Mouse (Mus musculus): ENCODE measurements around the gene Ptprn2. TPM values are rescaled to one million over a fixed set of nuclear protein-coding genes. Genes with fewer than 3 reads are reported as not detected.

Gene Ptprn2
- polyA plus RNA-seq, 1 experiment from 2014 or later, result 0.08 TPM

DNA sequence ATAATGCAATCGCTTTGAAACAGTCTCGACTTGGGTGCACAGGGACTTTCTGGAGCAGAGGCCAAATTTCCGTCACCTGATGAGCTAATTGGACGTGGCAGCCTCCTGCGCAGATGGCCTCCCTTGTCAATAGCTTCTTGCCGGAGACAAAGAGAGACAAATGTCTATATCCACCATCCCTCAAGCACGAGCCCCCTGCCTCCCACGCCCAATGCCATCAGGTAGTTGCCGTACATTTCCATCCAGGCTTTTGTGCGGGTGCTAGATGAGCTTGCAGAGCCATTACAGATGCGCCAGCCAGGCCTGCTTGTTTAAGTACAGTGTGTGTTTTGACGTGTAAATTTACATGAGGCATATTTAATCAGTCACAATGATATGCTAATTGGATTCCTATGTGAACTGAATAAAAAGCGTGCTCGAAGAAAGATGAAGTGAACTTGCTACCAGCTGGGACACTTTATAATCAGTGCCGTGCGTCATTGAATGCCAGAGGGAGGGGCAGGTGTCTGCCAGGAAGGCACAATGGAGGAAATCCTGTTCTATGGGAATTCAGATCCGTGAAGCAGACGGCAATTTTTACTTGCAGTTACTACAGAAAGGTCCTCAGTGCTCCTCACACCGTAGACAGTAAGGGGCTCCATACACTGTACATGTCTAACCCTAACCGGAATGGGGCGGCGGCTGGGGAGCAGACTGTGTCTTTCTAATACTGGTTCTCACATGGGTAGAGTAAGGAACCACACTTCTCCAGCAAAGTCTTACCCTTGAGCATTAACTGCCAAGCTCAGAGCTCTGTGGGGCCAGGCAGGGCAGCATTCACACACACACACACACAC lies 434.4 kb downstream of the Ptprn2 start:
- Histone ChIP-seq H3K27me3 (no peaks in the 10 kb centered on the region), H3K4me1 (no peaks in the 10 kb centered on the region), H3K9me3 (no peaks in the 10 kb centered on the region), H3K27ac (no peak overlapping the region), H3K36me3 (no peaks in the 10 kb centered on the region), H3K4me2 (no peak overlapping the region), H3K4me3 (no peak overlapping the region), H3K9ac (no peak overlapping the region)
- ATAC-seq (ENCODE audit: insufficient number of reproducible peaks, insufficient read depth, low FRiP score, low TSS enrichment, low read depth), result no peak
- whole genome bisulfite sequencing, result 70% methylated on average over 22 of the region's 22 CpGs

DNA sequence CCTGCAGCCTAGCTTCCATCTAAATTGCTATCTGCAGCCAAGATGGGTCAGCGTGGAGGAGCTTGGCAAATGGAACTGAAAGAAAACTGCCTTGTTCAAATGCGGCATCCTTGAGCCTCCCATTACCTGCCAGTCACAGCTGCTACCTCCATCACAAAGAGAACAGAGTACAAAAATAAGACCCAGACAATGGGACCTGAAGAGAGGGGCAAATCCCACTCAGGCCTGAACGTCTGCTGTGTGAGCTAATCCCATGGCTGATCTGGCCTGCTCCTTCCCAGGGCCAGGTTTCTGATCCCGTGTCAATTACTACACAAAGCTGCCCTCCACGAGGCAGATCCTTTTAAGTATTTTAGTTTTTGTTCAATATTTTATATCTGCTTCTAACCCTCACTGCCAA lies 441.6 kb downstream of the Ptprn2 start:
- no peaks in the 10 kb centered on the region; the same call in 1 of the 2 replicates for H3K4me1 ChIP-seq
- H3K9me3 ChIP-seq, result no peaks in the 10 kb centered on the region
- no peak overlapping the region for H3K4me3 ChIP-seq
- H3K27ac ChIP-seq, result no peak overlapping the region
- no peak overlapping the region for H3K4me2 ChIP-seq
- 52% methylated on average over 5 of the region's 5 CpGs for WGBS
- no peaks in the 10 kb centered on the region for H3K36me3 ChIP-seq
- no peak overlapping the region for H3K9ac ChIP-seq
- H3K27me3 ChIP-seq, result no peaks in the 10 kb centered on the region
- no peak for ATAC-seq (ENCODE audit: insufficient number of reproducible peaks, insufficient read depth, low FRiP score, low TSS enrichment, low read depth)

DNA sequence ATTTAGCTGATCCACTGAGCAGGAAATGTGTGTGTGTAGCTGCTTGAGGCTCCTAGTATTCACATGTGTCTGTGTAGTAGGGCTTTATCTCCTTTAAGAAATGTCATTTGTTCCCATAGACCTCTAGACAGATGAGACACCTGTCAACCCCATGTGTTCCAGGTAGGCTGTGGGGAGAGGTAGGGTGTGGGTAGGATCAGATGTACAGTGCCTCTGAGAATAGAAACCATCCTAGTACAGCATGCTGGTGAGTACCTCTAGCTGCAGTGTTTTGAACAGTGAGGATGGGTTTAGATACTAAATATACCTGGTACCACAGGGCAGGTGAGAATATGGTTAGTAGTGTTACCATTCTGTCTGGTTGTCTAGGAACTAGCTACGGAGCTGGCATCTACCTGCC lies 442.0 kb downstream of the Ptprn2 start:
- H3K9me3 ChIP-seq, result no peaks in the 10 kb centered on the region
- no peak overlapping the region for H3K4me2 ChIP-seq
- no peaks in the 10 kb centered on the region for H3K36me3 ChIP-seq
- H3K27me3 ChIP-seq, result no peaks in the 10 kb centered on the region
- 85% methylated on average over 1 of the region's 1 CpGs for WGBS
- no peak overlapping the region for H3K27ac ChIP-seq
- H3K4me1 ChIP-seq, result no peaks in the 10 kb centered on the region; the same call in 1 of the 2 replicates
- H3K9ac ChIP-seq, result no peak overlapping the region
- no peak overlapping the region for H3K4me3 ChIP-seq
- no peak for ATAC-seq (ENCODE audit: insufficient number of reproducible peaks, insufficient read depth, low FRiP score, low TSS enrichment, low read depth)

DNA sequence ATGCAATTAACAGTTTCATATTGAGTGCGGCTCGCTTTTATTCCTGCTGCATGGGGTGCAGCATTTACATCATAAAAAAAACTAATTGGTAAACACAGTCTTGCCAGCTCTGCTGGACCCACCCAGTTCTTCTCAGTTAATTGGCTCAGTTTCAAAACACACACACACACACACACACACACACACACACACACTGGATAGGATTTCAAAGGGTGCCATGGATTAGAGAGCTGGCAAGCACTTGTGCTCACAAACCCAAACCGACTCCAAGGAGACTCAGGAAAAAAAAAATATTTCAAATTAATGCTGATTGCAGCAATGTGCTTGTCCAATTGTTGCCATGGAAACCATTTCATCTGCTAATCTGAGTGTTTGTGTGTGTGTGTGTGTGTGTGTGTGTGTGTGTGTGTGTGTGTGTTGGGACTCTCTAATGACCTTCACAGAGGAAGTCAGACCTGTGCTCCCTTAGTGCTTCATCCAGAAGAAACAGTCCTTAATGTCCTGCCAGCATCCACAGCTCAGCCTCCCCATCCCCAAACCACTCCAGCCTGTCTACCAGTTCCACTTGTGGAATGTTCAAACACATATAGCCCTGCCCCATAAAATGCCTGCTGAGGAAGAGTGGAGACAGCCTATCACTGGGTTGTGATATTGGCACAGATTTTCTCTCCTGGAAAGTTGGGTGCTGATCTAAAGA lies 452.8 kb downstream of the Ptprn2 start:
- Histone ChIP-seq H3K9ac (no peak overlapping the region), H3K27me3 (no peaks in the 10 kb centered on the region), H3K9me3 (no peaks in the 10 kb centered on the region), H3K4me2 (no peak overlapping the region), H3K4me3 (no peak overlapping the region), H3K36me3 (no peaks in the 10 kb centered on the region), H3K27ac (no peak overlapping the region), H3K4me1 (peaks cover 8% of the 10 kb centered on the region; the same call in 1 of the 2 replicates)
- ATAC-seq (ENCODE audit: insufficient number of reproducible peaks, insufficient read depth, low FRiP score, low TSS enrichment, low read depth), result no peak
- 38% methylated on average over 3 of the region's 3 CpGs for WGBS

DNA sequence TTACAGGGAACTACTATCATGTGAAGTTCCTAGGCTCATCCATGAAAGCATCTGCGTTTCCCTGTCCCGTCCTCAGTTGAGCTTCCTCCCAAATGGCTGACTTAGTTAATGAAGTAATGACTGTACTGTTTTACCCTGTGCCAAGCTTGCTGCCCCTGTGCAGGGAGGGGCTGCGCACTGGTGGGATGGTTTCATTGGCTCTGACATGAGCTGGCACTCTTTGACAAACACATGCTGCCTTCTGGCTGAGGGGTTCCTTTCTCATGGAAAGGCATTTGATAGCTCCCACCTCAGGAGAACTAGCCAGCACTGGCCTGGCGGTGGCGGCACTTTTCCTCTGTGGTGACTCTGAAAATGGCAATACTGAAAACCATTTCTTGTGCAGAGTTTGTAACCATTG lies 458.4 kb downstream of the Ptprn2 start:
- no peaks in the 10 kb centered on the region for H3K36me3 ChIP-seq
- no peaks in the 10 kb centered on the region for H3K9me3 ChIP-seq
- no peaks in the 10 kb centered on the region for H3K4me1 ChIP-seq
- H3K27me3 ChIP-seq, result no peaks in the 10 kb centered on the region
- no peak overlapping the region for H3K4me3 ChIP-seq
- 81% methylated on average over 5 of the region's 5 CpGs for WGBS
- H3K4me2 ChIP-seq, result no peak overlapping the region
- H3K9ac ChIP-seq, result no peak overlapping the region
- no peak overlapping the region for H3K27ac ChIP-seq
- no peak for ATAC-seq (ENCODE audit: insufficient number of reproducible peaks, insufficient read depth, low FRiP score, low TSS enrichment, low read depth)

DNA sequence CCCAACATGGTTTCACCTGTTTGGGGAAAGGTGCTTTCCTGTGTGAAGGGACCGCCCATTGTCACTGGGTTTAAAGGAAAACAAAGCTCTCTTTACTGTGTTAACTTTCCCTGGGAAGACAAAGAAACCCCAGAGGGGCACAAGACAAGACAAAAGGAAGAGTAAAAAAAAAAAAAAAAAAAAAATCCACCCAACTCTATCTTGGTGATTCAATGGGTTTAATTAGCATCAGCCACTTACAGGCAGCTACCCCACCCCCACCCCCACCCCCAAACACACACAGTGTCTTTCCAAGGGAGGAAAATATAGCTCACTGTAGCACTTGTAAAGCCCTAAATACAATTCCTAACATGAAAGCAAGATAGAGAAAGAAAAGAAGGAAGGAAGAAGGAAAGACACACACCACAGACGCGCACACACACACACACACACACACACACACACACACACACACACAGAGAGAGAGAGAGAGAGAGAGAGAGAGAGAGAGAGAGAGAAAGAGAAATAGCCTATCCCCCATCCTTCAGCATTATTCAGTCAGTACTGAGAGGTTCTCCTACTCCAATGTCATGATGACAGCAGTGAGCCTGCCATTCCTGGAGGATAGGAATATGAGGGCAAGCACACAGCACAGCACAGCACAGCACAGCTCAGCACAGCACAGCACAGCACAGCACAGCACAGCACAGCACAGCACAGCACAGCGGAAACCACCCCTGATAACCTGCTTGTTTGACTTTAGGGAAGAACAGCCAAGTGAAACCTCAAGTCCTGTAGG lies 462.8 kb downstream of the Ptprn2 start:
- WGBS, result 59% methylated on average over 4 of the region's 4 CpGs
- no peaks in the 10 kb centered on the region for H3K9me3 ChIP-seq
- H3K36me3 ChIP-seq, result no peaks in the 10 kb centered on the region
- H3K4me3 ChIP-seq, result no peak overlapping the region
- no peak overlapping the region for H3K9ac ChIP-seq
- ATAC-seq (ENCODE audit: insufficient number of reproducible peaks, insufficient read depth, low FRiP score, low TSS enrichment, low read depth), result no peak
- no peak overlapping the region for H3K4me2 ChIP-seq
- no peaks in the 10 kb centered on the region for H3K27me3 ChIP-seq
- H3K27ac ChIP-seq, result no peak overlapping the region
- no peaks in the 10 kb centered on the region for H3K4me1 ChIP-seq

DNA sequence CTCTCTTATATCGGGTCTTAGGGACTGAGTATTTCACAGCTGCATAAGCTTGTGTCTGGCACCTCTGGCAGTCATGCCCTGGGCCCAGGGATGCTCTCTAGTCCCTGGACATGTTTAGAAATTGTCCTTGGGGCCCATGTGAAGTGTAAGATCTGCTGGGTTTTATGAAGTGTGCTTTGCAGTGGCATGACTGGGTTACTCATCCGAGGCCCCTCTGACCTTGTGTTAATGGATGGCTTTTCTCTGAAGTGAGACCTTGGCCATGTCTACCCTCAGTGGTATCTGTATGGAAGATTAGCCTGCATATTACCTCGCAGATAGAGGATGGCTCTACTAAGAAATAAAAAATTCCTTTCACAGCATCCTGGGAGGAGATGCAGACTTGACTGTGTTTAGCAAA lies 464.2 kb downstream of the Ptprn2 start:
- ATAC-seq (ENCODE audit: insufficient number of reproducible peaks, insufficient read depth, low FRiP score, low TSS enrichment, low read depth), result no peak
- Histone ChIP-seq H3K4me2 (no peak overlapping the region), H3K27me3 (no peaks in the 10 kb centered on the region), H3K9me3 (no peaks in the 10 kb centered on the region), H3K4me3 (no peak overlapping the region), H3K36me3 (no peaks in the 10 kb centered on the region), H3K9ac (no peak overlapping the region), H3K27ac (no peak overlapping the region), H3K4me1 (no peaks in the 10 kb centered on the region)
- WGBS, result 77% methylated on average over 3 of the region's 3 CpGs

DNA sequence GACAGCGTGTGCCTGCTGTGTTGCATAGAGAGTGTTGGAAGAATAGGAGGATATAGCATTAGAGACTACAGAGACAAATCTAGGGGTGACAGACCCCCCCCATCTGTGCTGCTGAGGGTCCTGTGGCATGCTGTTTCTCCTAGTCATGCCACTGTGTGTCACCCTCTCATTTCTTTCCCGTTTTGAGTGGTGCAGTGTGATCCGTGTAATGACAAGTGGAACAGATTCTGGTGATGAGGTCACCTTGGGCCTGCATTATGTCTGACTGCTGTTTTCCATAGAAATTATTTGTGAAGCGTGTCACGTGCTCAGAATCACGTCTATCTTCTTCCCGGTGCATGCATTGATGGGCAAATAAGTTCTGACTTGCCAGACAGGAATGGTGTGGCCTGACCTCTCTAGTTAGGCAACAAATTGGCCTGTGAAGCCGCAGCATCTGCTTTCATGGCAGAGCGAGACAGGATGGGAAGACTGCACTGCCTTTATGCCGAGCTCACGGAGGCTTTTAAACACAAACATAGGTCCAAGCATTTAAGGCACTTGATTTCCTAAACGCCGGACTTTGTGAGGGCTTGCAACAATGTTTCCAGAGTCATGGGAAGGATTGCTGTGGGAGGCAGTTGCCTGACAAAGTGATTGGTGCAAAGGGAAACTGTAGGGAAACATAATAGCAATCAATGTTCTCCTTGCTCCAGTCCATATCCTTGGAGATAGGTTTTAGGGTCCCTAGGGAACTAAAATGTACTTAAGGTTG lies 467.1 kb downstream of the Ptprn2 start:
- H3K27me3 ChIP-seq, result no peaks in the 10 kb centered on the region
- no peak overlapping the region for H3K4me2 ChIP-seq
- WGBS, result 70% methylated on average over 13 of the region's 13 CpGs
- no peak for ATAC-seq (ENCODE audit: insufficient number of reproducible peaks, insufficient read depth, low FRiP score, low TSS enrichment, low read depth)
- H3K9ac ChIP-seq, result no peak overlapping the region
- no peaks in the 10 kb centered on the region for H3K36me3 ChIP-seq
- H3K27ac ChIP-seq, result no peak overlapping the region
- H3K4me1 ChIP-seq, result no peaks in the 10 kb centered on the region
- no peak overlapping the region for H3K4me3 ChIP-seq
- H3K9me3 ChIP-seq, result no peaks in the 10 kb centered on the region

DNA sequence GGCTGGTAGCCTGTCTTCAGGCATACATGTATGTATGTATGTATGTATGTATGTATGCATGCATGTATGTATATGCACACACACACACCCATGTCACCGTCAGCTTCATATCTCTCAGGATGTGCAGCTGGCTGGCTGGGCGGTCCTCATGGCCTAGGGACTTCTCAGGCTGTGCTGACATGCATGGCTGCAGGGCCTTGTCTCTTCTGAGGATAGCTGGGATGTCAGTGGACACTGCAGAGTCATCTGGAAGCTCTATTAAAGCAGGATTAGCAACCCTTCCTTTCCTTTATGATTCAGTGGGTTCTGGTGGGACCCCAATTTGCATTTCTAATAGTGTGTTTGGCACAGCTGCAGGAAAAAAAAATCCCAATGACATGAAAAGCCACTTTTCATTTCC lies 473.6 kb downstream of the Ptprn2 start:
- Histone ChIP-seq H3K4me2 (no peak overlapping the region), H3K4me3 (no peak overlapping the region), H3K9me3 (no peaks in the 10 kb centered on the region), H3K9ac (no peak overlapping the region), H3K4me1 (no peaks in the 10 kb centered on the region), H3K27ac (no peak overlapping the region), H3K36me3 (no peaks in the 10 kb centered on the region), H3K27me3 (no peaks in the 10 kb centered on the region)
- no peak for ATAC-seq (ENCODE audit: insufficient number of reproducible peaks, insufficient read depth, low FRiP score, low TSS enrichment, low read depth)
- 74% methylated on average over 2 of the region's 2 CpGs for WGBS

DNA sequence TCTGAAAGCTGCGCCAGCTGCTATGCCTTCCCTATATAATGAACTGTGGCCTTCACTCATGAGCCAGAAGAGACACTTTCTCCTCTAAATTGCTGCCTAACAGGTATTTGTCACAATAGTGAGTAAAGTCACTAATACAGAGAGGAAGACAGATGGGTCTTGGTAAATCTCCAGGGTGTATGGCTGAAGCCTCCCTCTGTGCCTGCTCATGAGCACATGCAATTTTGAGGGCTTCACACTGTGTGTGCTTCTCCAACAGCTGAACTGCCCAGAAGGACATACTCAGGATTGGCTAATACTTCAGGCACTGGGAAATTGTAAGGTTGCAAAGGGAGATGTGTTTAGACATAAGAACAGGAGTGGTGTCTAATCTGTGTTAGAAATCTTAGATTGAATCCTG lies 478.4 kb downstream of the Ptprn2 start:
- 88% methylated on average over 1 of the region's 1 CpGs for WGBS

DNA sequence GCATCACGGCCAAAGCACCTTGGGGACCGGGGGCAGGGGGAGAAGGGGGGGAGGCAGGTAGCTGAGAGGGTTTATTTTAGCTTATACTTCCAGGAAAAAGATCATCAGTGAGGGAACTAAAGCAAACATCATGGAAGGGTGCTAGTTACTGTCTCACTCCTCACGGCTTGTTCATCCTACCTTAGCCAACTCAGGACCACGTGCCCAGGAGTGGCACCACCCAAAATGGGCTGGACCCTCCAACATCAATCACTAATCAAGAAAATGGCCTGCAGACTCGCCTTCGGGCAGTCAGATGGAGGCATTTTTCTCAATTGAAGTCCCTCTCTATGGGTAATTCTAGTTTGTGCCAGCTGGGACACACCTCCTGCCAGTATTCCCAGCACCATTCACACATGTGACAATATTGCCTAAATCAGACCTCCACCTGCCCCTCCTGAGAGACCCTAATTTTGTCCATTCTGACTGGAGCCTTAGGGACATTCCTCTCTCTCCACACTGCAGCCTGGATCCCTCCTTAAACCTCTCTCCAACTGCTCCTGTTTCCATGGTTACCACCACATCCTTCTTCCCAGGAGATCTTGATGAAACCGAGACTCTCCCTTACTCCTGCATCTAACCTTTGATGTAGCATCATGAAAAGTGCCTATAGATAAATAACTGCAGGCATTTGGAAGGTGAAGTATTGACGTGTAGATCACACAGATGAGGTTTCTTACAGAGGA lies 482.9 kb downstream of the Ptprn2 start:
- no peak overlapping the region for H3K27ac ChIP-seq
- no peak overlapping the region for H3K4me2 ChIP-seq
- H3K4me1 ChIP-seq, result no peaks in the 10 kb centered on the region
- H3K9me3 ChIP-seq, result no peaks in the 10 kb centered on the region
- no peak overlapping the region for H3K9ac ChIP-seq
- H3K4me3 ChIP-seq, result no peak overlapping the region
- no peaks in the 10 kb centered on the region for H3K27me3 ChIP-seq
- WGBS, result 54% methylated on average over 8 of the region's 8 CpGs
- no peak for ATAC-seq (ENCODE audit: insufficient number of reproducible peaks, insufficient read depth, low FRiP score, low TSS enrichment, low read depth)
- H3K36me3 ChIP-seq, result no peaks in the 10 kb centered on the region

More for the DNA sequence above, 478.4 kb downstream of the Ptprn2 start:
- ATAC-seq (ENCODE audit: insufficient number of reproducible peaks, insufficient read depth, low FRiP score, low TSS enrichment, low read depth), result no peak
- H3K4me1 ChIP-seq, result no peaks in the 10 kb centered on the region
- no peak overlapping the region for H3K9ac ChIP-seq
- no peak overlapping the region for H3K27ac ChIP-seq
- H3K4me2 ChIP-seq, result no peak overlapping the region
- no peaks in the 10 kb centered on the region for H3K9me3 ChIP-seq
- no peaks in the 10 kb centered on the region for H3K36me3 ChIP-seq
- H3K27me3 ChIP-seq, result no peaks in the 10 kb centered on the region
- no peak overlapping the region for H3K4me3 ChIP-seq

Data from embryonic facial prominence, embryonic 13.5 days (tissue).